Mouse (Mus musculus): ENCODE results near the gene Ube2g2.

DNA sequence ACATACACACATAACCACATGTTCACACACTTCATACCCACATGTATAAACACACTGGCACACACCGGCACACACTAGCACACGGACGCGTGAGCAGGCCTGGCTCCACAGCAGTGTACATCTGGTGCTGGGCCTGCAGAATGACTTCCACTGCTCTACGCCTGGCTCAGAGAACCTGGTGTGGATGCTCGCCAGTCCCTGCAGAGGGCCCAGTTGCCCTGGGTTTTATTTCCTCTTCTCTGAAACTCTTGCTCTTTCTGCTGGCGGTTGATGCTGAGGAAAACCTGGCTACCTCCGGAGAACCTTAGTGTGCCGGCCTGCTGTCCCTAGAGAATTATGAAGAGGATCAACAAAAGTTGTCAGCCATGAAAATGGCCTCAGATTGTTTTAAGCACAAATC is 30.0 kb downstream of the Ube2g2 start:
- TF ChIP-seq CTCF (IDR thresholded peaks at IDR 0.05; ENCODE audit: extremely low read depth, insufficient read depth, low read length): no peak
- TF ChIP-seq POLR2A (IDR thresholded peaks at IDR 0.05; ENCODE audit: extremely low read depth, insufficient read depth, low read length): no peak
